Mouse (Mus musculus): ENCODE results near the gene Robo3.

DNA sequence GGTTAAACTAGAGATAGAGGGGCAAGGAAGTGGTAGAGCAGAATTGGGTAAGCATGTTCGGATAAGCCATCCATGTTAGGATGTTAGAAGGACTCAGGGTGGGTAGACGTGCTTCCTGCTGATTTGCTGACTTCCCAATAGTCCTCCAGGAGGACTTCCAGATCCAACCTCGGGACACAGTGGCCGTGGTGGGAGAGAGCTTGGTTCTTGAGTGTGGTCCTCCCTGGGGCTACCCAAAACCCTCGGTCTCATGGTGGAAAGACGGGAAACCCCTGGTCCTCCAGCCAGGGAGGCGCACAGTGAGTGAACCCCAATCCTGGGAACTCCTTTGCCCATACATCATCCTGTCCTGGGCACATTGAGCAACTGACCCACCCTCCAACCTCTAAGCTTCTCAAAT is 30.0 kb downstream of the Robo3 start:
- no peak for TF ChIP-seq CTCF (IDR thresholded peaks at IDR 0.05; ENCODE audit: low read depth)
- TF ChIP-seq EP300 (IDR thresholded peaks at IDR 0.05; ENCODE audit: low read depth), result no peak

Data from heart, postnatal 0 days (tissue).